In the genomic region with DNA sequence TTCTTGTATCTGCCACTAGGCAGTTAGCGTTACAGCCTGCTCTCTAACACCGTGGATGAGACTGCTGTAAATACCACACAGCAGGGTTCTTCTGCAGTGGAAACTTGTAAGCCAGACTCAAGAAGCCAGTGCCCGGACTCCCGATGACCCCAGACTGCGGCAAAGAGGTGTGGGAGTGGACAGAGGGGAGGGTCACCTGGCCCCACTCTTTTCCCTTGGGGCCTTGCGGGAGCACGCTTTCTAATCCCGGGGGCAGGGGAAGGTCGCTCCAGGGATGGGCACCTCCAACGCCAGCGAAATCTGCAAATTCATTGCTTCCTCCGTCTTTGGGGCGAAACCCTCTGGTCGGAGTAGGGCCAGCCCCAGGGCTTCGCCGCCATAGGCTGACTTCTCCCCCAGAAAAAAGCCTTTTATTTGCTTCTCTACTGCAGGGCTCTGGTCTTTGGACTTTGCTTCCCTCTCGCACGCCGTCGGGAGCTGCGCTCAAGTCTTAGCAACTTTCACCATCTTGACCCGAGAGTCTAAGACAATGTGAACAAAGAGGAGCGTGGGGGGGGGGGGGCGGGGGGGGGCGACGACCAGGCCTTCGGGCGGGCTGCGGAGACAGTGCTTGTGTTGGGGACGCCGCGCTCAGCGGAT, we compare ENCODE assay signal across 8 mouse cellular contexts. TPM values are rescaled to one million over a fixed set of nuclear protein-coding genes. Genes with fewer than 3 reads are reported as not detected.
DNase-seq lines count a peak whose midpoint lies in the region; ATAC-seq and TF ChIP-seq lines count a peak whose summit lies in the region.

Gene Fgf9, plus strand, starts transcription at position 67 of the 639 bp plus-strand sequence.

- H3K9me3 ChIP-seq in lung, embryonic 15.5 days, result no peaks in the 10 kb centered on the region
- no peaks in the 10 kb centered on the region for H3K9me3 ChIP-seq in forebrain, postnatal 0 days (ENCODE audit: low read length)
- no peaks in the 10 kb centered on the region for H3K9me3 ChIP-seq in liver, embryonic 11.5 days (ENCODE audit: control insufficient read depth, low read length)

- H3K36me3 ChIP-seq in lung, embryonic 15.5 days, result no peaks in the 10 kb centered on the region
- H3K36me3 ChIP-seq in forebrain, postnatal 0 days (ENCODE audit: insufficient read depth), result no peaks in the 10 kb centered on the region
- H3K36me3 ChIP-seq in liver, embryonic 11.5 days (ENCODE audit: control insufficient read depth, insufficient read depth, low read length), result no peaks in the 10 kb centered on the region

- TF ChIP-seq CTCF in brain, embryonic 14.5 days (IDR thresholded peaks at IDR 0.05; ENCODE audit: borderline replicate concordance, extremely low read depth, insufficient read depth, insufficient read length), result no peak
- TF ChIP-seq CTCF in forebrain, postnatal 0 days (IDR thresholded peaks at IDR 0.05; ENCODE audit: low read depth), result no peak
- TF ChIP-seq CTCF in olfactory bulb, adult 2 months (IDR thresholded peaks at IDR 0.05; ENCODE audit: insufficient read depth, low read depth, low read length), result no peak

- no peak for DNase-seq in lung, postnatal 36 days
- DNase-seq in brain, embryonic 14.5 days (ENCODE audit: low read depth), result peak; percentile 63
- peak; percentile 16 for DNase-seq in forebrain, postnatal 0 days
- peak; percentile 67 for DNase-seq in kidney, adult 11 months
- peak; percentile 42 for DNase-seq in liver, embryonic 11.5 days (ENCODE audit: low spot score)
- no peak for DNase-seq in urinary bladder, adult 2 months (ENCODE audit: low spot score)

- peak within 1 kb of the TSS; percentile 97 for H3K4me2 ChIP-seq in lung, embryonic 15.5 days
- H3K4me2 ChIP-seq in forebrain, postnatal 0 days (ENCODE audit: low read depth), result peak within 1 kb of the TSS; percentile 96
- H3K4me2 ChIP-seq in liver, embryonic 11.5 days, result peak within 1 kb of the TSS; percentile 82

- peak within 1 kb of the TSS; percentile 56 for H3K4me3 ChIP-seq in lung, embryonic 15.5 days
- H3K4me3 ChIP-seq in forebrain, postnatal 0 days (ENCODE audit: low read depth, low read length), result peak within 1 kb of the TSS; percentile 63
- peak within 1 kb of the TSS; percentile 50 for H3K4me3 ChIP-seq in liver, embryonic 11.5 days (ENCODE audit: low read depth, low read length)
- peak within 1 kb of the TSS; percentile 72 for H3K4me3 ChIP-seq in olfactory bulb, adult 2 months (ENCODE audit: insufficient read depth, low read depth, low read length)

- peak within 1 kb of the TSS; percentile 47 for H3K9ac ChIP-seq in lung, embryonic 15.5 days
- peak within 1 kb of the TSS; percentile 40 for H3K9ac ChIP-seq in forebrain, postnatal 0 days
- peak within 1 kb of the TSS; percentile 12; the same call in 1 of the 2 replicates for H3K9ac ChIP-seq in liver, embryonic 11.5 days (ENCODE audit: low read depth, low read length)

- WGBS in lung, embryonic 15.5 days, result 0% methylated on average over 27 of the region's 33 CpGs
- under 1% methylated on average over 31 of the region's 33 CpGs for WGBS in forebrain, postnatal 0 days
- under 1% methylated on average over 32 of the region's 33 CpGs for WGBS in liver, embryonic 11.5 days
- WGBS in olfactory bulb, adult 2 months, result under 1% methylated on average over 33 of the region's 33 CpGs

- H3K27ac ChIP-seq in lung, embryonic 15.5 days, result no peak within 1 kb of the TSS
- H3K27ac ChIP-seq in forebrain, postnatal 0 days (ENCODE audit: low read depth, low read length), result no peak within 1 kb of the TSS
- no peak within 1 kb of the TSS for H3K27ac ChIP-seq in liver, embryonic 11.5 days (ENCODE audit: low read depth, low read length)
- H3K27ac ChIP-seq in olfactory bulb, adult 2 months (ENCODE audit: insufficient read depth, low read depth, low read length), result peak within 1 kb of the TSS; percentile 38

- peaks cover 71% of the 10 kb centered on the region for H3K27me3 ChIP-seq in lung, embryonic 15.5 days
- peaks cover 36% of the 10 kb centered on the region for H3K27me3 ChIP-seq in forebrain, postnatal 0 days (ENCODE audit: insufficient read depth, low read length)
- peaks cover 71% of the 10 kb centered on the region for H3K27me3 ChIP-seq in liver, embryonic 11.5 days (replicated peaks; ENCODE audit: control insufficient read depth, insufficient read depth, low read length)

- ATAC-seq in lung, embryonic 15.5 days (ENCODE audit: borderline replicate concordance, extremely low read depth, low FRiP score, low TSS enrichment), result no peak
- ATAC-seq in forebrain, postnatal 0 days, result no peak
- ATAC-seq in liver, embryonic 11.5 days (replicated peaks; ENCODE audit: low FRiP score), result no peak

- H3K4me1 ChIP-seq in lung, embryonic 15.5 days, result peaks cover 43% of the 10 kb centered on the region
- peaks cover 8% of the 10 kb centered on the region for H3K4me1 ChIP-seq in forebrain, postnatal 0 days (ENCODE audit: insufficient read depth)
- peaks cover 12% of the 10 kb centered on the region for H3K4me1 ChIP-seq in liver, embryonic 11.5 days (replicated peaks; ENCODE audit: control insufficient read depth, insufficient read depth, low read length)
- H3K4me1 ChIP-seq in olfactory bulb, adult 2 months (ENCODE audit: control insufficient read depth, insufficient read depth, low read length), result peaks cover 9% of the 10 kb centered on the region

- no peak for TF ChIP-seq POLR2A in brain, embryonic 14.5 days (IDR thresholded peaks at IDR 0.05; ENCODE audit: borderline replicate concordance, extremely low read depth, insufficient read depth, insufficient read length, poor library complexity, severe bottlenecking)
- no peak for TF ChIP-seq POLR2A in olfactory bulb, adult 2 months (IDR thresholded peaks at IDR 0.05; ENCODE audit: insufficient read depth, low read depth, low read length)

RNA-seq across cellular contexts. Expression of gene Fgf9, which starts in this region (rescaled TPM):
- polyA plus RNA-seq in lung, embryonic 15.5 days (2015; fragmentation: Nextera tagmentation; extraction: Ambion mirVana), result 8.2 and 8.7 TPM in 2 replicates
- 4.3 and 7.8 TPM in 2 replicates for polyA plus RNA-seq in brain, embryonic 14.5 days (2012; rRNA removed)
- 6.9 and 14.8 TPM in 2 replicates for total RNA-seq in forebrain, postnatal 0 days (2014; rRNA removed)
- polyA plus RNA-seq in forebrain, postnatal 0 days (2015; fragmentation: Nextera tagmentation; extraction: Ambion mirVana), result 9.6 and 16.4 TPM in 2 replicates
- 2.3 and 2.9 TPM in 2 replicates for polyA plus RNA-seq in liver, embryonic 11.5 days (2014; fragmentation: Nextera tagmentation; extraction: Ambion mirVana)
- not detected in 2 replicates for polyA plus RNA-seq in olfactory bulb, adult 2 months (2012; ENCODE audit: insufficient read depth, insufficient read length, low replicate concordance, missing spikeins)
- 6.2 and 8.7 TPM in 2 replicates for polyA plus RNA-seq in urinary bladder, adult 2 months (2012; rRNA removed)

Comparison
In these comparisons a context has a peak if more than half of its experiments do, and no peak if none do; other contexts are left out.
1. DNase-seq: peak in brain, embryonic 14.5 days (single experiment), forebrain, postnatal 0 days (single experiment), kidney, adult 11 months (single experiment) and liver, embryonic 11.5 days (single experiment); none in lung, postnatal 36 days (single experiment) and urinary bladder, adult 2 months (single experiment).
2. Peak in every context shown above with its lines, with median percentiles within 50 percentile points of each other: H3K4me2 ChIP-seq, H3K4me3 ChIP-seq and H3K9ac ChIP-seq.